Mouse (Mus musculus) lung, postnatal 0 days (tissue): Measurements from ENCODE around the gene Sh2d7.

Experiments
- CTCF ChIP-seq: IDR thresholded peaks from 2 replicates; pipeline ENCODE4 v1.5.1; 2016; ENCODE audit warnings: antibody characterized with exemption, mild to moderate bottlenecking
- EP300 ChIP-seq: IDR thresholded peaks from 2 replicates; pipeline ENCODE4 v1.6.1; 2016; ENCODE audit warnings: antibody characterized with exemption, mild to moderate bottlenecking, control low read depth

GRCm38 (mm10) chr9:54531421-54531820 is 7.4 kb upstream of the Sh2d7 start:
- TF ChIP-seq EP300 (no peak), CTCF (no peak)
